Mouse (Mus musculus) limb, embryonic 14.5 days (tissue): Measurements from ENCODE around the gene Rnf5. TPM values are rescaled to one million over a fixed set of nuclear protein-coding genes. Genes with fewer than 3 reads are reported as not detected.
A peak's percentile ranks its signal among the peaks of the same experiment; 100 is the strongest.

Experiments
- ATAC-seq: fragments of 200-750 bp; cut with Nextera tagmentation; 2 replicates; pipeline ENCODE4 v1.8.0; 2017; ENCODE audit warnings: low read depth, moderate number of reproducible peaks, moderate TSS enrichment; ENCODE audit not compliant: low FRiP score
- DNase-seq: peaks from one replicate; pipeline ENCODE4 v3.0.0-alpha.2; 2015; ENCODE audit warnings: low spot score
- H3K27ac ChIP-seq: fragments of 300-500 bp; sonication (generic); replicated peaks from 2 replicates; pipeline ENCODE4 v1.5.1; 2014; ENCODE audit warnings: low read depth, mild to moderate bottlenecking, low read length, moderate library complexity, mixed read lengths
- H3K27me3 ChIP-seq: fragments of 300-500 bp; sonication (generic); 2 replicates; pipeline ENCODE4 v1.6.1; 2014; ENCODE audit warnings: low read length, mixed read lengths; ENCODE audit not compliant: control insufficient read depth, insufficient read depth
- H3K36me3 ChIP-seq: fragments of 300-500 bp; sonication (generic); 2 replicates; pipeline ENCODE4 v1.6.1; 2014; ENCODE audit warnings: mild to moderate bottlenecking, low read length, moderate library complexity, mixed read lengths; ENCODE audit not compliant: control insufficient read depth, insufficient read depth
- H3K4me1 ChIP-seq: fragments of 300-500 bp; sonication (generic); 2 replicates; pipeline ENCODE4 v1.6.1; 2014; ENCODE audit warnings: antibody characterized with exemption, low read length, mixed read lengths; ENCODE audit not compliant: control insufficient read depth, insufficient read depth
- H3K4me2 ChIP-seq: fragments of 300-500 bp; sonication (generic); replicated peaks from 2 replicates; pipeline ENCODE4 v1.6.1; 2014; ENCODE audit warnings: low read depth, mild to moderate bottlenecking, low read length, moderate library complexity; ENCODE audit not compliant: severe bottlenecking
- H3K4me3 ChIP-seq: fragments of 300-500 bp; sonication (generic); replicated peaks from 2 replicates; pipeline ENCODE4 v1.5.1; 2014; ENCODE audit warnings: low read length
- H3K9ac ChIP-seq: fragments of 300-500 bp; sonication (generic); 2 replicates; pipeline ENCODE4 v1.6.1; 2014; ENCODE audit warnings: mild to moderate bottlenecking, low read depth, low read length, moderate library complexity; ENCODE audit not compliant: severe bottlenecking
- H3K9me3 ChIP-seq: fragments of 300-500 bp; sonication (generic); 2 replicates; pipeline ENCODE4 v1.6.1; 2016; ENCODE audit warnings: low read length; ENCODE audit not compliant: control insufficient read depth
- POLR2A ChIP-seq: fragments of 200-500 bp; IDR thresholded peaks from 2 replicates; pipeline ENCODE4 v1.8.0; 2012; ENCODE audit warnings: inconsistent platforms, mild to moderate bottlenecking, moderate library complexity, borderline replicate concordance; ENCODE audit not compliant: insufficient read depth, insufficient read length; ENCODE audit errors: extremely low read depth
- WGBS: fragments of 180-500 bp; shearing (Covaris S2); extraction: QIAGEN DNeasy Blood & Tissue Kit; methylation state at CpG from one replicate; pipeline ENCODE4 v1.1.7; 2014; 5-methylcytosine and 5-hydroxymethylcytosine counted together
- polyA plus RNA-seq, 2 experiments: library from polyadenylated mRNA; depleted of rRNA in 1 of 2; stranded (reverse) in 1 of 2; unstranded in 1 of 2; fragments of >200 nt; fragmentation: Nextera tagmentation in 1 of 2; extraction: Ambion mirVana in 1 of 2; gene quantifications; 2 replicates each; pipeline versions ENCODE4 v1.2.1 to v1.2.3; 2012 to 2014

Gene Rnf5
- polyA plus RNA-seq, 2 experiments = 79.5 to 103 TPM

DNA sequence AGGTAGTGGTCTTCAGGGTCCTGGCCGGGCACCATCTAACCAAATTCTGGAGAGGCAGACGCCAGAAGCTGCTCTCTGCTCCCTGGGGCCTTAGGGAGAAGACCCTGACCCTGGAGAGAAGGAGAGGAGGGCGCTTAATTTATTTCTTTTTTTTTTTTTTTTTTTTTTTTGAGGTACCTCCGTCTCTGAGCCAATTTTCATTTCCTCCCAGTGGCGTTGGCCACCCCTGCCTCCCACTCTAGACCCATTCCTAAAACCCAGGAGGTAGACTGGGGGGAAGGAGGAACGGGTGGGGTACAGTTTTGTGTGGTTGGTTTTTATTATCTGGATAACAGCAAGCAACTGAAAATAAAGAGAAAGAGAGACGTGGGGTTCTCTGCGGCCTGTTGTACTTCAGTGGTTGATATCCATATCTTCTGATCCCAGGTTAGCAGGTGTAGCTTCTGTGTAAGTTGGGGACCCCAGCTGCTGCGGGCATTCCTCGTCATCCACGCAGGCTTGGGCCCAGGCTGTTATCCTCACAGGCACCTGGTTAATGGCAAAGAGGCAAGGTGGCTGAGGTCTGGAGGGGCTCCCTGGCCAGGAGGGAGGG is 9.7 kb upstream of the Rnf5 start:
- ATAC-seq = no peak

DNA sequence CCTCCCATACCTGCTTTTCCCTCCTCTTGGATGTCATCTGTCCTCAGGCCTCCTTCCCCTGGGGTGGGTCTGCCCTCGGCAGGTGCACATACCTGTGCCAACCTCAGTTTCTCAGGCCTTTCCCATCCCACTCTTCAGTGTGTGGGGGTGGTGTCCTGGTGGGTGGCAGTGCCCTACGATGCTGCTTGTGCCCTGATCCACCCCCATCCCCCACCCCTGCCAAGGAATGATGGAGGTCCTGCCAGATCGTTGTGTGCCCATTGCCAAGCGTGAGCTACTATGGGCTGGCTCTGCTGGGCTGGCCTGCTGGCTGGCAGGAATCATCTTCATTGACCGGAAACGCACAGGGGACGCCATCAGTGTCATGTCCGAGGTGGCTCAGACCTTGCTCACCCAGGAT is 7.6 kb upstream of the Rnf5 start:
- Histone ChIP-seq H3K9ac (no peak overlapping the region), H3K27me3 (no peaks in the 10 kb centered on the region), H3K4me2 (no peak overlapping the region), H3K9me3 (no peaks in the 10 kb centered on the region), H3K27ac (no peak overlapping the region), H3K4me1 (peaks cover 11% of the 10 kb centered on the region), H3K4me3 (no peak overlapping the region), H3K36me3 (peaks cover 66% of the 10 kb centered on the region)
- no peak for TF ChIP-seq POLR2A
- ATAC-seq = no peak
- WGBS = 94% methylated on average over 8 of the region's 8 CpGs
- DNase-seq = no peak

More for the DNA sequence above, 9.7 kb upstream of the Rnf5 start:
- no peak for DNase-seq
- no peak overlapping the region for H3K27ac ChIP-seq
- H3K36me3 ChIP-seq = peaks cover 77% of the 10 kb centered on the region
- no peak for TF ChIP-seq POLR2A
- H3K9me3 ChIP-seq = no peaks in the 10 kb centered on the region
- no peak overlapping the region for H3K9ac ChIP-seq
- H3K4me3 ChIP-seq = no peak overlapping the region
- 0 out of 2 replicates have a peak, but pooled peaks cover 4% of the 10 kb centered on the region for H3K4me1 ChIP-seq
- H3K27me3 ChIP-seq = no peaks in the 10 kb centered on the region
- no peak overlapping the region for H3K4me2 ChIP-seq
- WGBS = 83% methylated on average over 11 of the region's 11 CpGs

- no peak for ATAC-seq
- no peak for DNase-seq
- peaks cover 37% of the 10 kb centered on the region for H3K36me3 ChIP-seq
- TF ChIP-seq POLR2A = no peak
- H3K4me2 ChIP-seq = no peak overlapping the region
- H3K9ac ChIP-seq = peak overlapping the region; percentile 8; the same call in 1 of the 2 replicates
- H3K27ac ChIP-seq = no peak overlapping the region
- H3K4me1 ChIP-seq = peaks cover 19% of the 10 kb centered on the region
- H3K4me3 ChIP-seq = no peak overlapping the region
- WGBS = 73% methylated on average over 7 of the region's 7 CpGs
- no peaks in the 10 kb centered on the region for H3K27me3 ChIP-seq
- H3K9me3 ChIP-seq = no peaks in the 10 kb centered on the region
Measured at GRCm38 (mm10) chr17:34607997-34608396, 4.5 kb upstream of the Rnf5 start.

DNA sequence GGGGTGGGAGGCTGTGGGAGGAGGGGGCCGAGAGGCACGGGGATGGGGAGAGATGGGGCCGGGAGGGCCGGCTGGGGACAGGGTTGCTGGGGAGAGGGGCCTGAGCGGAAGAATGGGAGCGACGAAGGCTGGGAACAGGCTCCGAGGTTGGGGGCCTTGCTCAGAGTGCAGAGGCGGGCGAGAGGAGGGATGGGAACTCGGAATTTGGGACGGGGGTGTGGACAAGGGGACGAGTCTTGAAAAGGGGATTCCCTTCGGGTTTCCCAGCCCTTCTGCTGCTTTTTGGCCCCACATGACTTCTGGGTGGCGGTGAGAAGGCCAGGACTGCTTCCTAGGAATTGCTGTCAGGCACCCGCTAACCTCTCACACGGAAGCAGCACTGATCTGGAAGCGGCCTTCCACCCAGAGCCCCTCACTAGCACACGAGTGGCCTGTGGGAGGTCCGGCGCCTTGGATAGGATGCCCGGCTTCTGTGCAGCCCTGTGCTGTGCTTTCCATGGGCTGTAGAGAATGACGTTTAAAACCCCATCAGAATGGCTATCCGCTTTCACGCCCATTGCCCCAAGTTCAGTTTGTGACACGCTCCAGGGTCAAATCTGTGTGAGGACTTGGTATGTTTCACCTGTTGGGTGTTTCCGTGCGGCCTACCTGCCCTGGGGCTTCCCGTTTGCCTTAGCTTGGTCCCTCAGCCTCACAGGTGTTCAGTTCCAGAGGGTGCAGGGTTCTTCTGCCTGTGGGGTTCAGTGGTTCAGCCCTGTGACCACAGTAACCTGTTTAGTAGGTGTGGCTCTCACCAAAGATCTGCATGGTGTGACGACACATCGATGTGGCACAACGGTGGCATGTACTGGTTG is 2.9 kb upstream of the Rnf5 start:
- 15% methylated on average over 28 of the region's 32 CpGs for WGBS

GRCm38 (mm10) chr17:34605609-34606008 is 2.1 kb upstream of the Rnf5 start:
- Histone ChIP-seq H3K9me3 (no peaks in the 10 kb centered on the region), H3K27ac (peak overlapping the region; percentile 44), H3K9ac (peak overlapping the region; percentile 88), H3K36me3 (peaks cover 26% of the 10 kb centered on the region), H3K4me1 (peaks cover 26% of the 10 kb centered on the region), H3K4me3 (peak overlapping the region; percentile 95), H3K27me3 (no peaks in the 10 kb centered on the region), H3K4me2 (peak overlapping the region; percentile 92)
- WGBS = 0% methylated on average over 23 of the region's 30 CpGs
- ATAC-seq (peak; percentile 50), DNase-seq (peak; percentile 96)
- 0 out of 2 replicates have a peak, but pooled peaks have one; percentile 73 for TF ChIP-seq POLR2A

More for the DNA sequence above, 2.9 kb upstream of the Rnf5 start:
- peak overlapping the region; percentile 44; the same call in 1 of the 2 replicates for H3K27ac ChIP-seq
- H3K4me2 ChIP-seq = peak overlapping the region; percentile 92
- DNase-seq = no peak
- H3K4me1 ChIP-seq = peaks cover 26% of the 10 kb centered on the region
- peak overlapping the region; percentile 88 for H3K9ac ChIP-seq
- peaks cover 28% of the 10 kb centered on the region for H3K36me3 ChIP-seq
- no peak for ATAC-seq
- H3K27me3 ChIP-seq = no peaks in the 10 kb centered on the region
- TF ChIP-seq POLR2A = no peak
- H3K4me3 ChIP-seq = peak overlapping the region; percentile 95
- no peaks in the 10 kb centered on the region for H3K9me3 ChIP-seq
